Mouse (Mus musculus): ENCODE data around the gene Gucy1b1. TPM values are rescaled to one million over a fixed set of nuclear protein-coding genes. Genes with fewer than 3 reads are reported as not detected.

Gucy1b1 gene
- polyA plus RNA-seq, 1 experiment from 2014 or later = 8.4 TPM

DNA sequence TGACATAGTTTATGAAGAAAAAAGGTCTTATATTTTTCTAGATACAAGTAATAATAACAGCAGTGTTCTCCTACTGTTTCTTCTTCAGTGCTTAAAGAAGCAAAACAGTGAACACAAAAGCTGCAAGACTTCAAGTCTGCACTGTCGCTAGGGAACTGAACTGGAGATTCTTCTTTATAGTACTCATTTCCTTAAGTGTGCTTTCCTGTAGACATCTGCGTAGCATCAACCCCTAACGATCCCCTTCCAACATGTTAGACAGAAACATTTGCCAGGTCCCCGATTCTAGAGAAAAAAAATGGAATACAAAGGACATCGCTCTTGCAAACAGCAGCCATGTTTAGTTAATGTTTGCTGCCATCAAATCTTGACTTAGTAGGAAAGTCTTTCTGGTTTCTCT is 6.7 kb downstream of the Gucy1b1 start:
- DNase-seq (ENCODE audit: low spot score, missing footprints) (no peak), ATAC-seq (ENCODE audit: low FRiP score) (no peak)
- Histone ChIP-seq H3K36me3 (ENCODE audit: control insufficient read depth, insufficient read depth, low read length) (no peaks in the 10 kb centered on the region), H3K9me3 (ENCODE audit: control insufficient read depth, low read length) (no peaks in the 10 kb centered on the region), H3K4me2 (no peak overlapping the region), H3K27ac (ENCODE audit: low read depth, low read length) (no peak overlapping the region), H3K9ac (ENCODE audit: low read length) (no peak overlapping the region), H3K27me3 (ENCODE audit: control insufficient read depth, insufficient read depth, low read length) (no peaks in the 10 kb centered on the region), H3K4me3 (ENCODE audit: low read depth, low read length) (no peak overlapping the region), H3K4me1 (ENCODE audit: control insufficient read depth, insufficient read depth, low read length) (no peaks in the 10 kb centered on the region)
- WGBS = 90% methylated on average over 5 of the region's 5 CpGs

DNA sequence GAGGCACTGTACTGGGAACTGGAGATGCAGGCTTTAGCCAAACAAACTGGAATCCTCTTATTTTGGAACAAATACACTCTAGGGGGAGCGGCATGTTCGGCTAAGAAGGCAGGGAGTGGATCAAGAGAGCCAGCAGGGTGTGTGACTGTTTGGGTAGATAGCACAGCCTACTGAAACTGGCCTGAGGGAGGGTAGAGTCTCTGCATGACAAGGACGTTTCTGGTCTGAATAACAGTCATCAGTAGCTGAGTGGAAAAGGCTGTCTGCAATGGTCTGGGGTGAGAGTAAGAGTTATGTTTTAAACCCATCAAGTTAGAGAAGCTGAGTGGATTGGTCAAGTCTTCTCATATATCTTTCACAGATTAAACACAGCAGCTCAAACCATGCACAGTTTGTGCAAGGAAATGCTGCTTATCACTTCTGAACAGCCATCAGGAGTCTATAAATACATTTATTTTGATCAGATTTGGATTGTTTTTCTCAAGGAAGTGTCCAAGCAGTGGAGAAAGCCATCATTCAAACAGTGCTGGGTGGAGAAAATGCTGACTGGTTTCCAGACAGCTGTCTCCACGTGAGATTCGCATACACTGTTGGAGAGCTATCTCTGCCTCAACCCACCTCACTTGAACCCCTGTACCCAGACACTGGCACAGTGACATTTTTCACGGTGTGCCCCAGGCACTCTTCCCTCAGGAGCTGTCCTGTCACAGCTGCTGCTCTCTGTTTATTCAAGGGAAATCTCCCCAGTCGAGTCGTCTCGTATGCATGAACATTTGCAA is 12.9 kb downstream of the Gucy1b1 start:
- ATAC-seq (ENCODE audit: low FRiP score) = no peak
- WGBS = 46% methylated on average over 9 of the region's 9 CpGs
- DNase-seq (ENCODE audit: low spot score, missing footprints) = no peak
- H3K27ac ChIP-seq (ENCODE audit: low read depth, low read length) = no peak overlapping the region
- H3K4me1 ChIP-seq (ENCODE audit: control insufficient read depth, insufficient read depth, low read length) = no peaks in the 10 kb centered on the region; the same call in 1 of the 2 replicates
- no peaks in the 10 kb centered on the region for H3K36me3 ChIP-seq (ENCODE audit: control insufficient read depth, insufficient read depth, low read length)
- H3K4me3 ChIP-seq (ENCODE audit: low read depth, low read length) = no peak overlapping the region
- no peak overlapping the region for H3K4me2 ChIP-seq
- H3K9ac ChIP-seq (ENCODE audit: low read length) = no peak overlapping the region
- H3K9me3 ChIP-seq (ENCODE audit: control insufficient read depth, low read length) = no peaks in the 10 kb centered on the region
- H3K27me3 ChIP-seq (ENCODE audit: control insufficient read depth, insufficient read depth, low read length) = no peaks in the 10 kb centered on the region

- H3K4me1 ChIP-seq (ENCODE audit: control insufficient read depth, insufficient read depth, low read length) = no peaks in the 10 kb centered on the region; the same call in 1 of the 2 replicates
- DNase-seq (ENCODE audit: low spot score, missing footprints) (no peak), ATAC-seq (ENCODE audit: low FRiP score) (no peak)
- no peaks in the 10 kb centered on the region for H3K36me3 ChIP-seq (ENCODE audit: control insufficient read depth, insufficient read depth, low read length)
- H3K9me3 ChIP-seq (ENCODE audit: control insufficient read depth, low read length) = no peaks in the 10 kb centered on the region
- H3K4me3 ChIP-seq (ENCODE audit: low read depth, low read length) = no peak overlapping the region
- H3K27ac ChIP-seq (ENCODE audit: low read depth, low read length) = no peak overlapping the region
- no peak overlapping the region for H3K4me2 ChIP-seq
- WGBS = 75% methylated on average over 5 of the region's 5 CpGs
- H3K27me3 ChIP-seq (ENCODE audit: control insufficient read depth, insufficient read depth, low read length) = no peaks in the 10 kb centered on the region
- no peak overlapping the region for H3K9ac ChIP-seq (ENCODE audit: low read length)
Observed at GRCm38 (mm10) chr3:82057201-82057600, 17.3 kb downstream of the Gucy1b1 start.

GRCm38 (mm10) chr3:82054283-82054974 is 20.1 kb downstream of the Gucy1b1 start:
- H3K27ac ChIP-seq (ENCODE audit: low read depth, low read length) = no peak overlapping the region
- H3K9ac ChIP-seq (ENCODE audit: low read length) = no peak overlapping the region
- peak; percentile 72 for DNase-seq (ENCODE audit: low spot score, missing footprints)
- H3K9me3 ChIP-seq (ENCODE audit: control insufficient read depth, low read length) = no peaks in the 10 kb centered on the region
- H3K4me1 ChIP-seq (ENCODE audit: control insufficient read depth, insufficient read depth, low read length) = peaks cover 4% of the 10 kb centered on the region; the same call in 1 of the 2 replicates
- H3K27me3 ChIP-seq (ENCODE audit: control insufficient read depth, insufficient read depth, low read length) = no peaks in the 10 kb centered on the region
- ATAC-seq (ENCODE audit: low FRiP score) = no peak
- H3K36me3 ChIP-seq (ENCODE audit: control insufficient read depth, insufficient read depth, low read length) = no peaks in the 10 kb centered on the region
- no peak overlapping the region for H3K4me3 ChIP-seq (ENCODE audit: low read depth, low read length)
- 65% methylated on average over 5 of the region's 5 CpGs for WGBS
- H3K4me2 ChIP-seq = no peak overlapping the region

- ATAC-seq (ENCODE audit: low FRiP score) (no peak), DNase-seq (ENCODE audit: low spot score, missing footprints) (peak; percentile 81)
- no peaks in the 10 kb centered on the region for H3K36me3 ChIP-seq (ENCODE audit: control insufficient read depth, insufficient read depth, low read length)
- H3K27me3 ChIP-seq (ENCODE audit: control insufficient read depth, insufficient read depth, low read length) = no peaks in the 10 kb centered on the region
- no peak overlapping the region for H3K9ac ChIP-seq (ENCODE audit: low read length)
- peaks cover 5% of the 10 kb centered on the region; the same call in 1 of the 2 replicates for H3K4me1 ChIP-seq (ENCODE audit: control insufficient read depth, insufficient read depth, low read length)
- H3K27ac ChIP-seq (ENCODE audit: low read depth, low read length) = no peak overlapping the region
- no peak overlapping the region for H3K4me2 ChIP-seq
- H3K9me3 ChIP-seq (ENCODE audit: control insufficient read depth, low read length) = no peaks in the 10 kb centered on the region
- 53% methylated on average over 2 of the region's 2 CpGs for WGBS
- H3K4me3 ChIP-seq (ENCODE audit: low read depth, low read length) = no peak overlapping the region
Observed at GRCm38 (mm10) chr3:82052029-82052428, 22.5 kb downstream of the Gucy1b1 start.

DNA sequence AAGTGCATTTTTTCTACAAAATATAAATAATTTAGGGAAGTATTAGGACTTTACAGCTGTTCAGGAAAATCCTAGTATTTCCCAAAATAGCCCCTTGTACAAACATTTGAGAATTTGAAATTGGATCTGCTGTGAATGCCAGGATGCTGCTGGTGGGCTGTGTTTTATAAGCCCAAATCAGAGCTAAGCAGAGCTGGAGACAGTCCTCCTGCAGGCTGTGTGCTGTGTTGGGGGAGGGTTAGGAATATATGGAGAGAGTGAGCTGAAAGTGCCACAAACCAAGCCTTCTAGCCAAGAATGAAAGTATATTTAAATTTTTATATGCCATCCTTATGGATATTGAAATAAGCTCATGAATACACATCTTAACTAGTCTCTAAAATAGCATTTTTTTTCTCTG is 23.0 kb downstream of the Gucy1b1 start:
- H3K9me3 ChIP-seq (ENCODE audit: control insufficient read depth, low read length) = no peaks in the 10 kb centered on the region
- H3K27me3 ChIP-seq (ENCODE audit: control insufficient read depth, insufficient read depth, low read length) = no peaks in the 10 kb centered on the region
- H3K4me2 ChIP-seq = no peak overlapping the region
- H3K9ac ChIP-seq (ENCODE audit: low read length) = no peak overlapping the region
- H3K36me3 ChIP-seq (ENCODE audit: control insufficient read depth, insufficient read depth, low read length) = no peaks in the 10 kb centered on the region
- no peak overlapping the region for H3K4me3 ChIP-seq (ENCODE audit: low read depth, low read length)
- ATAC-seq (ENCODE audit: low FRiP score) (no peak), DNase-seq (ENCODE audit: low spot score, missing footprints) (no peak)
- peaks cover 5% of the 10 kb centered on the region; the same call in 1 of the 2 replicates for H3K4me1 ChIP-seq (ENCODE audit: control insufficient read depth, insufficient read depth, low read length)
- H3K27ac ChIP-seq (ENCODE audit: low read depth, low read length) = no peak overlapping the region

DNA sequence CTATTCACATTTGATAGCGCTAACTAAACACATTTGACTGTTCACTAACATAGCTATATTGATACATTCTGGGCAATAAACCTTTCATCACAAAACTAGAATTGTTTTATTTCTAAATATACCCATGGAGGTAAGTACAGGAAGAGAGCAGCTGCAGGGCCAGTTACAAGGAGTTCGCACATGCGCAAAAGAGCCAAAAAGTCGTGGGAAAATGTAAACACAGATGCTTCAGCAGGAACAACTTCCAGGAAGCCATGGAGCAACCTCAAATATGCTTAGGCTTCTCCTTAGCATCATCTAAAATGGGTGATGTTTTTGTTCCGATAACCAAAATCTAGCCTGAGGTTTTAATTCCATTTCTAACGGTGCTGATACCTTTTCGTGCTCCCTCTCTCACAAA is 25.8 kb downstream of the Gucy1b1 start:
- no peak overlapping the region for H3K4me2 ChIP-seq
- no peak for DNase-seq (ENCODE audit: low spot score, missing footprints)

GRCm38 (mm10) chr3:82048078-82048477 is 26.4 kb downstream of the Gucy1b1 start:
- no peaks in the 10 kb centered on the region for H3K27me3 ChIP-seq (ENCODE audit: control insufficient read depth, insufficient read depth, low read length)
- peaks cover 5% of the 10 kb centered on the region; the same call in 1 of the 2 replicates for H3K4me1 ChIP-seq (ENCODE audit: control insufficient read depth, insufficient read depth, low read length)
- no peaks in the 10 kb centered on the region for H3K9me3 ChIP-seq (ENCODE audit: control insufficient read depth, low read length)
- H3K36me3 ChIP-seq (ENCODE audit: control insufficient read depth, insufficient read depth, low read length) = no peaks in the 10 kb centered on the region
- ATAC-seq (ENCODE audit: low FRiP score) (peak; percentile 62), DNase-seq (ENCODE audit: low spot score, missing footprints) (no peak)
- WGBS = 54% methylated on average over 4 of the region's 4 CpGs
- no peak overlapping the region for H3K9ac ChIP-seq (ENCODE audit: low read length)
- H3K27ac ChIP-seq (ENCODE audit: low read depth, low read length) = no peak overlapping the region
- H3K4me2 ChIP-seq = no peak overlapping the region
- no peak overlapping the region for H3K4me3 ChIP-seq (ENCODE audit: low read depth, low read length)

More for the DNA sequence above, 25.8 kb downstream of the Gucy1b1 start:
- Histone ChIP-seq H3K4me3 (ENCODE audit: low read depth, low read length) (no peak overlapping the region), H3K27ac (ENCODE audit: low read depth, low read length) (no peak overlapping the region), H3K4me1 (ENCODE audit: control insufficient read depth, insufficient read depth, low read length) (peaks cover 5% of the 10 kb centered on the region; the same call in 1 of the 2 replicates), H3K27me3 (ENCODE audit: control insufficient read depth, insufficient read depth, low read length) (no peaks in the 10 kb centered on the region), H3K9ac (ENCODE audit: low read length) (no peak overlapping the region), H3K36me3 (ENCODE audit: control insufficient read depth, insufficient read depth, low read length) (no peaks in the 10 kb centered on the region), H3K9me3 (ENCODE audit: control insufficient read depth, low read length) (no peaks in the 10 kb centered on the region)
- no peak for ATAC-seq (ENCODE audit: low FRiP score)
- WGBS = 56% methylated on average over 7 of the region's 7 CpGs

- Histone ChIP-seq H3K9ac (ENCODE audit: low read length) (no peak overlapping the region), H3K9me3 (ENCODE audit: control insufficient read depth, low read length) (no peaks in the 10 kb centered on the region), H3K27me3 (ENCODE audit: control insufficient read depth, insufficient read depth, low read length) (no peaks in the 10 kb centered on the region), H3K27ac (ENCODE audit: low read depth, low read length) (no peak overlapping the region), H3K36me3 (ENCODE audit: control insufficient read depth, insufficient read depth, low read length) (no peaks in the 10 kb centered on the region), H3K4me1 (ENCODE audit: control insufficient read depth, insufficient read depth, low read length) (peaks cover 5% of the 10 kb centered on the region; the same call in 1 of the 2 replicates), H3K4me3 (ENCODE audit: low read depth, low read length) (no peak overlapping the region), H3K4me2 (no peak overlapping the region)
- peak; percentile 70; the same call in 1 of the 2 replicates for ATAC-seq (ENCODE audit: low FRiP score)
- 34% methylated on average over 8 of the region's 8 CpGs for WGBS
- DNase-seq (ENCODE audit: low spot score, missing footprints) = peak; percentile 85
Observed at GRCm38 (mm10) chr3:82047100-82047753, 27.3 kb downstream of the Gucy1b1 start.
